Mouse (Mus musculus) liver, embryonic 16.5 days (tissue): ENCODE measurements around the gene Cpeb4. TPM values are rescaled to one million over a fixed set of nuclear protein-coding genes. Genes with fewer than 3 reads are reported as not detected.

Source experiments
- ATAC-seq: fragments of 200-750 bp; cut with Nextera tagmentation; 2 replicates; pipeline ENCODE4 v1.8.0; 2017; ENCODE audit warnings: low read depth, mild to moderate bottlenecking, moderate number of reproducible peaks, moderate library complexity
- H3K27ac ChIP-seq: fragments of 300-500 bp; sonication (generic); 2 replicates; pipeline ENCODE4 v1.5.1; 2014; ENCODE audit warnings: mild to moderate bottlenecking, low read length
- H3K27me3 ChIP-seq: fragments of 300-500 bp; sonication (generic); 2 replicates; pipeline ENCODE4 v1.6.1; 2014; ENCODE audit warnings: low read depth, low read length, mixed read lengths; ENCODE audit not compliant: control insufficient read depth, insufficient read depth
- H3K36me3 ChIP-seq: fragments of 300-500 bp; sonication (generic); 2 replicates; pipeline ENCODE4 v1.6.1; 2014; ENCODE audit warnings: mild to moderate bottlenecking; ENCODE audit not compliant: control insufficient read depth, insufficient read depth
- H3K4me1 ChIP-seq: fragments of 300-500 bp; sonication (generic); 2 replicates; pipeline ENCODE4 v1.6.1; 2014; ENCODE audit warnings: low read depth, low read length, mixed read lengths; ENCODE audit not compliant: control insufficient read depth
- H3K4me2 ChIP-seq: fragments of 300-500 bp; sonication (generic); 2 replicates; pipeline ENCODE4 v1.6.1; 2014; ENCODE audit warnings: low read depth, low read length, mixed read lengths
- H3K4me3 ChIP-seq: fragments of 300-500 bp; sonication (generic); 2 replicates; pipeline ENCODE4 v1.5.1; 2014; ENCODE audit warnings: low read depth, mild to moderate bottlenecking, low read length
- H3K9ac ChIP-seq: fragments of 300-500 bp; sonication (generic); 2 replicates; pipeline ENCODE4 v1.6.1; 2014; ENCODE audit warnings: low read depth, low read length
- H3K9me3 ChIP-seq: fragments of 300-500 bp; sonication (generic); replicated peaks from 2 replicates; pipeline ENCODE4 v1.6.1; 2016; ENCODE audit warnings: low read length; ENCODE audit not compliant: control insufficient read depth
- WGBS: fragments of 180-500 bp; shearing (Covaris S2); extraction: QIAGEN DNeasy Blood & Tissue Kit; methylation state at CpG from one replicate; pipeline ENCODE4 v1.1.7; 2014; ENCODE audit not compliant: insufficient replicate concordance; 5-methylcytosine and 5-hydroxymethylcytosine counted together
- polyA plus RNA-seq: library from polyadenylated mRNA; unstranded; fragments of >200 nt; fragmentation: Nextera tagmentation; extraction: Ambion mirVana; gene quantifications from 2 replicates; pipeline ENCODE4 v1.2.1, GENCODE M21; 2015

The Cpeb4 gene
- polyA plus RNA-seq, 1 experiment from 2014 or later = 21.0 TPM

- no peaks in the 10 kb centered on the region for H3K27me3 ChIP-seq
- H3K4me1 ChIP-seq = peaks cover 37% of the 10 kb centered on the region
- WGBS = 35% methylated on average over 1 of the region's 1 CpGs
- H3K9ac ChIP-seq = no peak overlapping the region
- H3K4me3 ChIP-seq = no peak overlapping the region
- no peaks in the 10 kb centered on the region for H3K9me3 ChIP-seq
- no peak overlapping the region for H3K4me2 ChIP-seq
- ATAC-seq = no peak
- no peak overlapping the region for H3K27ac ChIP-seq
- peaks cover 40% of the 10 kb centered on the region for H3K36me3 ChIP-seq
Observed at GRCm38 (mm10) chr11:31900736-31901135, 28.7 kb downstream of the Cpeb4 start.

DNA sequence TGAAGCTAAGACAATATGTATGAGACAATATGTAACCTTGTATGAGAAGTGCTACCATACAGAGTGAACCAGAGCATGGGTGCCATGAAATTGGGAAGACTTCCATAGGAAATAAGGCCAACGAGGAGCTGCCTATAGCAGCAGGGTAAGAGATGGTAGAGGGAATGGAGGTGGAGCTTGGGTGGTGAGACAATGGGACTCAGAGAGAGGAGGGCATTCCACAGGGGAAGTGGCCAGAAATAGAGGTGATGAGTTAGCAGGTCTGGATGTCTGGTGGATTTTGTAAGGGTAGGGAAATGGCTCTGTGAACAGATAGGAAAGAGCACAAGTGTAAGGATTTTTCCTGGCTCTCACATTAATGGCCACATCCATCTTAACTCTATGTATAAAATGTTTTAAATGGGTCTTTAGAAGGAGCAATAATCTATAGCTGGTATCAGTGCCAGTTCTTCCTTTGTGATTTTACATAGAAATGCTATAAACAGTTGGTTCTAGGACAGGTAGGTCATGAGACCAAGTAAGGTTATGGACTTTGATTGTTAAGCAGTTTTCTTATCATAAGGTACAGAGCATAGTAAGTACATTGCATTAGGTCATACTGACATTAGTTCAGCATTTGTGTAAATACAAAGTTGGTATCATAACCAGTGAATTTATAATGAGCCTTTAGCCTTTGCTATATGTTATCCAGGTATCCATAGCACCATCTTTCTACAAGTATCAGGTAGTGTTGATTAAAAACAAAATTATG, 30.4 kb downstream of the Cpeb4 start:
- Histone ChIP-seq H3K4me2 (no peak overlapping the region), H3K27ac (no peak overlapping the region), H3K9ac (no peak overlapping the region), H3K4me3 (no peak overlapping the region), H3K9me3 (no peaks in the 10 kb centered on the region), H3K27me3 (no peaks in the 10 kb centered on the region), H3K4me1 (peaks cover 33% of the 10 kb centered on the region), H3K36me3 (peaks cover 37% of the 10 kb centered on the region)
- no peak for ATAC-seq
- 55% methylated on average over 1 of the region's 1 CpGs for WGBS

GRCm38 (mm10) chr11:31906499-31906898, 34.5 kb downstream of the Cpeb4 start:
- Histone ChIP-seq H3K9ac (no peak overlapping the region), H3K36me3 (peaks cover 21% of the 10 kb centered on the region)
- ATAC-seq = 0 out of 2 replicates have a peak, but pooled peaks have one; percentile 11

GRCm38 (mm10) chr11:31907650-31908049, 35.6 kb downstream of the Cpeb4 start:
- ATAC-seq = peak; percentile 78
- peaks cover 10% of the 10 kb centered on the region for H3K36me3 ChIP-seq
- H3K27ac ChIP-seq = peak overlapping the region; percentile 5; the same call in 1 of the 2 replicates

More at GRCm38 (mm10) chr11:31906499-31906898, 34.5 kb downstream of the Cpeb4 start:
- Histone ChIP-seq H3K4me2 (no peak overlapping the region), H3K4me3 (no peak overlapping the region), H3K27ac (no peak overlapping the region), H3K9me3 (no peaks in the 10 kb centered on the region), H3K27me3 (no peaks in the 10 kb centered on the region), H3K4me1 (peaks cover 12% of the 10 kb centered on the region)

GRCm38 (mm10) chr11:31912958-31913357, 40.9 kb downstream of the Cpeb4 start:
- no peak overlapping the region for H3K27ac ChIP-seq
- H3K4me1 ChIP-seq = no peaks in the 10 kb centered on the region
- no peak overlapping the region for H3K9ac ChIP-seq
- H3K4me3 ChIP-seq = no peak overlapping the region
- no peak for ATAC-seq
- no peaks in the 10 kb centered on the region for H3K9me3 ChIP-seq
- H3K36me3 ChIP-seq = peaks cover 20% of the 10 kb centered on the region
- no peak overlapping the region for H3K4me2 ChIP-seq
- no peaks in the 10 kb centered on the region for H3K27me3 ChIP-seq

More at GRCm38 (mm10) chr11:31907650-31908049, 35.6 kb downstream of the Cpeb4 start:
- Histone ChIP-seq H3K9me3 (no peaks in the 10 kb centered on the region), H3K4me2 (no peak overlapping the region), H3K9ac (no peak overlapping the region), H3K4me3 (no peak overlapping the region), H3K27me3 (no peaks in the 10 kb centered on the region), H3K4me1 (peaks cover 6% of the 10 kb centered on the region)
- WGBS = 68% methylated on average over 1 of the region's 1 CpGs

GRCm38 (mm10) chr11:31917769-31918168, 45.8 kb downstream of the Cpeb4 start:
- Histone ChIP-seq H3K9me3 (no peaks in the 10 kb centered on the region), H3K9ac (no peak overlapping the region), H3K36me3 (peaks cover 40% of the 10 kb centered on the region), H3K27ac (no peak overlapping the region), H3K4me1 (no peaks in the 10 kb centered on the region), H3K4me3 (no peak overlapping the region), H3K4me2 (no peak overlapping the region), H3K27me3 (no peaks in the 10 kb centered on the region)
- WGBS = 97% methylated on average over 1 of the region's 1 CpGs
- no peak for ATAC-seq

DNA sequence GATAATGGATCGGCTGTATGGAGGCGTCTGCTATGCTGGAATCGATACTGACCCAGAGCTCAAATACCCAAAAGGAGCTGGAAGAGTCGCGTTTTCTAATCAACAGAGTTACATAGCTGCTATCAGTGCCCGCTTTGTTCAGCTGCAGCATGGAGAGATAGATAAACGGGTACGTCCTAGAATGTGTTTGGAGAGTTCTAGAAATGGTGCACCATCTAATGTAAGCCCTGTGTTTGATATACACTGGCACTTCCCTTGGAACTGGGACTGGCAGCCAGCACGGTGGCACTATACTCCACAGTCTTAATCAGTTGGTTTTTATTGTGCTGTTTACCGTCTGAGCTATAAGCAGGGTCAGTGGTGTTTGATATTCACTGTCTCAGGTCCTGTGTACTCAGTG, 58.0 kb downstream of the Cpeb4 start:
- Histone ChIP-seq H3K4me1 (no peaks in the 10 kb centered on the region; the same call in none of the 2 replicates), H3K27me3 (no peaks in the 10 kb centered on the region), H3K27ac (no peak overlapping the region), H3K9me3 (no peaks in the 10 kb centered on the region), H3K4me3 (no peak overlapping the region), H3K36me3 (peaks cover 80% of the 10 kb centered on the region), H3K4me2 (no peak overlapping the region), H3K9ac (no peak overlapping the region)
- 49% methylated on average over 10 of the region's 10 CpGs for WGBS
- ATAC-seq = peak; percentile 73

DNA sequence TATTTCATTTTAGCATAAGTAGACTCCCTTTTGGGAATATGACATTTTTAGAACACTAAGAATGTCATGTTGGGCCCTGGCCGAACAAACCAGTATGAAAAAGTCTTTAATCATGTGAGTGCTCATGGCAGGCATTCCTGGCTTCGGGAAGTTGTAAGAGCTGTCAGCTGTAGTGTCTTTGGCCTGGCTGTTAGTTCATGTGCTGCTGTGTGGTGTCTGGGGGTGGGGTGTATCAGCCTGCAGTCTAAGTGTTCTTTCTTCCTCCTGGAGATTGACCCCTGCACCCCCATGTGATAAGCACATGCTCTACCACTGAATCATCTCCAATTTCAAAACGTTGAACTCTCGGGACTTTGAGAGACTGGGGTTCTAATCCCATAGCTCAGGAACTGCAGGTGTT, 63.6 kb downstream of the Cpeb4 start:
- Histone ChIP-seq H3K36me3 (peaks cover 47% of the 10 kb centered on the region), H3K4me1 (no peaks in the 10 kb centered on the region), H3K9ac (no peak overlapping the region), H3K27ac (no peak overlapping the region), H3K9me3 (no peaks in the 10 kb centered on the region), H3K4me3 (no peak overlapping the region), H3K27me3 (no peaks in the 10 kb centered on the region), H3K4me2 (no peak overlapping the region)
- ATAC-seq = no peak
- WGBS = 46% methylated on average over 4 of the region's 4 CpGs

DNA sequence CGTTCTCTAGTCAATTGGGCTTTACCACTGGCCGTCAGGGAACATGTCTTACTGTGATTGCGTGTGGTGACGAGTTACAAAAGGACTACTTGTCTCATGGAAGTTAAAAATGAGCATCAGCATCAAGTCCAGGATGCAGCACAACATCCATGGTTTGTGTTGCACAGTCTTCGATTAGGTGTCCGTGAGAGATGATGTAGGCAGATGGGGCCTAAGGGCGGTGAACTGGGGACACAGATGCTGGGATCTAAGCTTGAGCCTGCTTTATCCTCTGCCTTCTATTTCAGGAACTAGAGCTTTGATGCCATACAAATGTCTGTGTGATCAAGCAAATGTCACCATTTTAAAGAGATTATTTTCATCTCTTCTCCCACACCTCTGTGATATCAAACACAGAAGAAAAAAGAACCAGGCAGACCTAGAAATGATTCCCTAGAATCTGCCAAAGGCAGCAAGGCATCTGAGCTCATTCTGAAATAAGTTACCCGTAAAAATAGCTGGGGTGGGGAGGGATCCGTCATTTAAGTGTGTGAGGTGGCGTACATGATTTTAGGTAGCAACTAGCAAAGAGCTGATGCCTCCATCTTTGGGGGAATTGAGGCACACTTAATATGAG, 65.0 kb downstream of the Cpeb4 start:
- ATAC-seq = no peak
- WGBS = 90% methylated on average over 10 of the region's 10 CpGs
- no peak overlapping the region for H3K4me2 ChIP-seq
- H3K27ac ChIP-seq = no peak overlapping the region
- H3K36me3 ChIP-seq = peaks cover 33% of the 10 kb centered on the region
- no peak overlapping the region for H3K4me3 ChIP-seq
- H3K9ac ChIP-seq = no peak overlapping the region
- no peaks in the 10 kb centered on the region for H3K9me3 ChIP-seq
- H3K4me1 ChIP-seq = no peaks in the 10 kb centered on the region
- H3K27me3 ChIP-seq = no peaks in the 10 kb centered on the region
